Mouse (Mus musculus) small intestine, adult 2 months (tissue): Measurements from ENCODE around the gene Akip1. TPM values are rescaled to one million over a fixed set of nuclear protein-coding genes. Genes with fewer than 3 reads are reported as not detected.
A peak's percentile ranks its signal among the peaks of the same experiment; 100 is the strongest.

Experiments
- H3K27ac ChIP-seq: fragments of 200-500 bp; 2 replicates; pipeline ENCODE4 v1.5.1; 2012; ENCODE audit warnings: low read depth, low read length, control low read depth, inconsistent platforms; ENCODE audit not compliant: insufficient read depth
- H3K27me3 ChIP-seq: fragments of 200-500 bp; 2 replicates; pipeline ENCODE4 v1.6.1; 2012; ENCODE audit warnings: mild to moderate bottlenecking, moderate library complexity, low read length, inconsistent platforms; ENCODE audit not compliant: control insufficient read depth, insufficient read depth
- H3K36me3 ChIP-seq: fragments of 200-500 bp; 2 replicates; pipeline ENCODE4 v1.6.1; 2012; ENCODE audit warnings: mild to moderate bottlenecking, low read length, control low read depth, inconsistent platforms; ENCODE audit not compliant: control insufficient read depth, insufficient read depth
- H3K4me1 ChIP-seq: fragments of 200-500 bp; 2 replicates; pipeline ENCODE4 v1.6.1; 2012; ENCODE audit warnings: low read length, inconsistent platforms, mixed read lengths; ENCODE audit not compliant: control insufficient read depth, insufficient read depth, insufficient read length
- H3K4me3 ChIP-seq: fragments of 200-500 bp; 2 replicates; pipeline ENCODE4 v1.5.1; 2012; ENCODE audit warnings: low read depth, mild to moderate bottlenecking, control low read depth, inconsistent platforms, low read length, moderate library complexity
- CTCF ChIP-seq: fragments of 200-500 bp; IDR thresholded peaks from 2 replicates; pipeline ENCODE4 v1.5.1; 2012; ENCODE audit warnings: low read depth, mild to moderate bottlenecking, control low read depth, inconsistent platforms, low read length, moderate library complexity, mixed read lengths; ENCODE audit not compliant: insufficient replicate concordance, insufficient read length; ENCODE audit errors: extremely low read depth
- POLR2A ChIP-seq: fragments of 200-500 bp; IDR thresholded peaks from 2 replicates; pipeline ENCODE4 v1.6.1; 2012; ENCODE audit warnings: low read depth, mild to moderate bottlenecking, control low read depth, inconsistent platforms, low read length, moderate library complexity
- WGBS: fragments of 180-500 bp; shearing (Covaris S2); methylation state at CpG from one replicate; pipeline ENCODE4 v1.1.7; 2018; 5-methylcytosine and 5-hydroxymethylcytosine counted together
- polyA plus RNA-seq: library from polyadenylated mRNA; depleted of rRNA; stranded (reverse); fragments of >200 nt; gene quantifications from 2 replicates; pipeline ENCODE4 v1.2.3, GENCODE M21; 2012

The Akip1 gene
- polyA plus RNA-seq, 1 experiment: 4.3 TPM

DNA sequence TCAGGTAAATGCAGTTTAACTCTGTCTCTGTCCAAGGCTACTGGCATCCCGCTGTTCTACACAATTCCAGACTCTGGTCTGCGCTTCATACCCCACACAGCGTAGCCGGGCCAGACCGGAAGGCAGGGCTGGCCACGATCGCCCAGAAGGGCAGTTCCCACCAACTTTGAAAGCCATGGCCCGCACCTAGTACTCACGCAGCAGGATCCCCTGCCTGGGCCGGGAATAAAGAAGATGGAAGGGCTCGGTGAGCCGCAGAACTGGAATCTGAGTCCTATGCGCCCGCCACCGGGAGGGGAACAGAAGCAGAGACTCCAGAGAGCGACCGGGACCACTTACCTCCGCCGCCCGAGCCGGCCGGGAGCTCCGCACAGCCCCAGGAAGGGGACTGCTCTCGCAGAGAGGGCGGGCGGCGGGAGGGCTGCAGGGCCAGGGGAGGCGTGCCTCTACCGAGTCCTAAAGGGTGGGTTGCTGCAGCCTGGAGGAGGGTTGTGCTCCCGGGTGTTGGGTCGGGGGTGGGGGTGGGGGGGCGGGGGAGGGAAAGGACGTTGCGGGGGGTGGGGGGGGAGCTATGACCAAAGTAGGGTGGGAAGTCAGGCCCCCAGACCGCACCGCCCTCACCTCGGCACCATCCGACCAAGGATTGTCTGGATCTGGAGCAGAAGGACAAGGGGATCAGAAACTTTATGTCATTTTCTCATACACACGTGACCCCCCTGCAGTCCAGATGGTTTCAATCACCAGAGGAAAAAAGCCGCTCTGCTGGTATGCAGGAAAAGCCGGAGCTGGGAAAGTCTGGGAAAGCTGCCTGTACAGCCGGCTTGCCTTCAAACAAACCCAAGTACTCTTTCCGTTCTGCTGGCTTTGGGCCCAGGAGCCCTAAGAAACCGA, 31.7 kb upstream of the Akip1 start:
- 1% methylated on average over 41 of the region's 44 CpGs for WGBS
- TF ChIP-seq POLR2A: no peak; the same call in 1 of the 2 replicates
- Histone ChIP-seq H3K27ac (peak overlapping the region; percentile 42), H3K4me3 (peak overlapping the region; percentile 66), H3K4me1 (no peaks in the 10 kb centered on the region), H3K27me3 (no peaks in the 10 kb centered on the region; the same call in 1 of the 2 replicates), H3K36me3 (no peaks in the 10 kb centered on the region)

DNA sequence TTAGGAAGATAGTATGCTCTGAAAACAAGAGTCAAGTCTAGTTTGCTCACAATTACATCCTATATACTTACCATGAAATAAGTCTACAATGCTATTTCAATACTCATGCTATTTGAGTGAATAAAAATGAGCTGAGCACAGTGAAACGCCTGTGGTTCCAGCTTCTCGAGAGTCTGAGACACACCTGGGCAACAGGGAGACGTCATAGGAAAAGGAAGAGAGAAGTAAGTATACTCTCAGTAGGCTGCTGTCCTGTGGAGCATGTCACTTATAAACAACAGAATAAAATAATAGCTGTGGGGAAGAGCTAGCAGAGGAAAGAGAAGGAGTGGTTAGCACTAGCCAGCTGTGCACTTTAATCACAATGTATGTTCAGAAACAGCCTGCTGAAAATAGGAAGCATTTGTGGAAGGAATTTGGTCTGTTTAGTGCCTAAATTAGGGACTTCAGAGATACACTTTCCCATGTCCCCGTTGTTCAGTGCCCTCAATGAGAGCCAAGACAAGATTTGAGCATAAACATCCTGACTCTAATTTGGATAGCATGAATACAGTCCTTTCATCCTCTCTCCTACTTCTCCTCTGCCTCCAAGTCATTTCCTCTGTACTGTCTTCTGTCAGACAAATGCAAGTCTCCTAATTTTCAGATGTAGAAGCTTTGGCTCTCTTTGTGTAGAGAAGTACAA, 28.4 kb upstream of the Akip1 start:
- H3K27me3 ChIP-seq: no peaks in the 10 kb centered on the region; the same call in 1 of the 2 replicates
- no peak overlapping the region for H3K4me3 ChIP-seq
- no peaks in the 10 kb centered on the region for H3K36me3 ChIP-seq
- no peak overlapping the region for H3K27ac ChIP-seq
- TF ChIP-seq CTCF (no peak), POLR2A (no peak)
- WGBS: 64% methylated on average over 4 of the region's 4 CpGs
- no peaks in the 10 kb centered on the region for H3K4me1 ChIP-seq

DNA sequence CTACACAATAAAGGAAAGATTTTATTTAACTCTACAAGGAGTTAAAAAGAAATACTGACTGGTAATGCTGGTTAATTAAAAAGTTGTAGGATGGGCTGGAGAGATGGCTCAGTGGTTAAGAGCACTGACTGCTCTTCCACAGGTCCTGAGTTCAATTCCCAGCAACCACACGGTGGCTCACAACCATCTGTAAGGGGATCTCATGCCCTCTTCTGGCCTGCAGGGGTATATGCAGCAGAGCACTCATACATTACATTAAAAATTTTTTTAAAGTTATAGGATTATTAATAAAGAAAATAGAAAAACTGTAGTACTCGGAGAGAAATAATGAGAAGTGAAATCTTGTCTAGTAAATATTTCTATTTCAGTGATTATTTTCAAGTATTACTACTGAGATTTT, 23.2 kb upstream of the Akip1 start:
- no peaks in the 10 kb centered on the region for H3K4me1 ChIP-seq
- H3K27ac ChIP-seq: no peak overlapping the region
- H3K36me3 ChIP-seq: no peaks in the 10 kb centered on the region
- WGBS: 86% methylated on average over 2 of the region's 2 CpGs
- H3K27me3 ChIP-seq: no peaks in the 10 kb centered on the region
- H3K4me3 ChIP-seq: no peak overlapping the region
- TF ChIP-seq CTCF (no peak), POLR2A (no peak)

DNA sequence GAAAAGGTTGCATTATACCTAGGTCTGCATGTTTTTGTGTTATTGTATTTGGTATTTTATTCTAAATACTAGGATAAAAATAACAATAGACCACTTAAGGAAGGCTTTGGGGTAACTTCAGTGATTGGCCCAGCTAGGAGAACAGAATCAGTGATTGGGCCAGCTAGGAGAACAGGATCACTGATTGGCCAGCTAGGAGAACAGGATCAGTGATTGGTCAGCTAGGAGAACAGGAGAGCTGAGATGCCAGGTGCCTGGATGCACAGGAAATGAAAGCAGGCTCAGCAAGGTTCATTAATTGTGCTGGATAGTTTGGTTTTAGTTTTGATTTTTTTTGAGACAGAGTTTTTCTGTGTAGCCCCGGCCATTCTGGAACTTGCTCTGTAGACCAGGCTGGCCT, 22.6 kb upstream of the Akip1 start:
- H3K27ac ChIP-seq: no peak overlapping the region
- no peaks in the 10 kb centered on the region for H3K27me3 ChIP-seq
- 84% methylated on average over 1 of the region's 1 CpGs for WGBS
- TF ChIP-seq CTCF (no peak), POLR2A (no peak)
- H3K4me1 ChIP-seq: no peaks in the 10 kb centered on the region
- H3K36me3 ChIP-seq: no peaks in the 10 kb centered on the region
- no peak overlapping the region for H3K4me3 ChIP-seq

DNA sequence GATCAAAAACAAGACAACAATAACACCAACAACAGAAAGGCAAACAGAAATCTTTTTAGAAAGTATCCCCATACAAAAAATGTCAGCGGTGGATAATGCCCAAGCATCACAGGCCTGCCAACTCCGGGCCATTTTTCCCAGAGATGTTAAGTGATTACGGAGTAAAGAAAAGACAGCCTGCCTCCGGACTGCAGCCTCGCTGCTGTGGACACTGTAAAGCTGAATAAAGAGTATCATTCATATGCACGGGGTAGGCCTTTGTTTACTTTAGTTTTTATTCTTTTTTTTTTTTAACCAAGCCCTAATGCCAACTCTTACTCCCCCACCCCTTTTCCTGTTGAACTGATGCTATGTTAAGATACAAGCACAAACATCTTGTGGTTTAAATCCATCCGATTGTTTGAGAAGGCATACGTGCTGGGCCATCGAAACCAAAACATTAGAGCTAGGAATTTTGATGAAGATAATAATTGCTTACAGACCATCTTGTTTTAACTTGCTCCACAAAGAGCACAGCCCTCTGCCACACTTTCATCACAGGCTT, 16.8 kb upstream of the Akip1 start:
- no peak overlapping the region for H3K4me3 ChIP-seq
- TF ChIP-seq POLR2A (no peak), CTCF (no peak)
- H3K27ac ChIP-seq: no peak overlapping the region
- no peaks in the 10 kb centered on the region for H3K4me1 ChIP-seq
- no peaks in the 10 kb centered on the region for H3K36me3 ChIP-seq
- WGBS: 61% methylated on average over 9 of the region's 9 CpGs
- H3K27me3 ChIP-seq: no peaks in the 10 kb centered on the region

DNA sequence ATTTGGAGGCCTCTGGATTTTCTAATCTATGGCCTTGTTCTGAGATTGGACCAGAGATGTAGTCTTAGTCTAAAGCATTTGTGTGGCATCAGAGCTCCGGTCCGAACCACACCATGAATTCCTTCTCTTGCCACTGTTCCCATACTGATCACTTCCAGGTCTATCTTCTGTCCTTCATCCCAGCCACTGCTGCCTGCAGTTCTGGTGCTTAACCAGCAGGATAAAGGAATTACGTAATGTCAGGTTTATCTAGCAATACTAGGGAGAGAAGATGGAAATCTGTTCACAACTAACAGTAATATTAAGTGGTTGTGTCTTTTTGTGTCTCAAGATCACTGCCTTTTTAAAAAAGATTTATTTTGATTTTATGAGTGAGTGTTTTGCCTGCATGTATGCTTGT, 13.4 kb upstream of the Akip1 start:
- 91% methylated on average over 3 of the region's 3 CpGs for WGBS
- no peak overlapping the region for H3K27ac ChIP-seq
- no peaks in the 10 kb centered on the region for H3K27me3 ChIP-seq
- H3K36me3 ChIP-seq: no peaks in the 10 kb centered on the region
- TF ChIP-seq CTCF (no peak), POLR2A (no peak)
- H3K4me3 ChIP-seq: no peak overlapping the region
- no peaks in the 10 kb centered on the region for H3K4me1 ChIP-seq

DNA sequence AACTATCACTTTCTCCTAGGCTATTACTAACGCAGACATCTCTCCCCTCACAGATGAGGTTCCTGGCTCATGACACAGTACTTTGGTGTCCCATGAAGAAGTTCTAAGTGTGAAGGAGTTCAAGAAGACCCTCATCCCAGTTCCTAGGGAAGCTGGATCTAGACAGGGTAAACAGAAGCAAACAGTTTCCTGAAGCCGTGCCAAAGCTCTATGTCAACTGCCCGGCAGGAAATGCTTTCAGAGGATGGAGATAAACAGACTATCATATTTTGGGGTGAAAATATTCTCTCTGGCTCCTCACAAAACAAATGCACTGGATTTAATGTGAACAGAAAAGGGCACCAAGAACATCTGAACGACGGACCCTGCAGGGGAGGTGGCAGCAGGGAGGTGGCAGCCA, 12.5 kb upstream of the Akip1 start:
- H3K36me3 ChIP-seq: no peaks in the 10 kb centered on the region
- 75% methylated on average over 5 of the region's 5 CpGs for WGBS
- no peaks in the 10 kb centered on the region for H3K4me1 ChIP-seq
- no peak overlapping the region for H3K27ac ChIP-seq
- TF ChIP-seq CTCF (no peak), POLR2A (no peak)
- no peaks in the 10 kb centered on the region for H3K27me3 ChIP-seq
- no peak overlapping the region for H3K4me3 ChIP-seq
